Mouse (Mus musculus) 416B (cell line): ENCODE data around the gene 9530068E07Rik.

Experiments used
- DNase-seq: peaks from one replicate; pipeline ENCODE4 v3.0.0; 2011; ENCODE audit warnings: low read depth

The 9530068E07Rik gene

DNA sequence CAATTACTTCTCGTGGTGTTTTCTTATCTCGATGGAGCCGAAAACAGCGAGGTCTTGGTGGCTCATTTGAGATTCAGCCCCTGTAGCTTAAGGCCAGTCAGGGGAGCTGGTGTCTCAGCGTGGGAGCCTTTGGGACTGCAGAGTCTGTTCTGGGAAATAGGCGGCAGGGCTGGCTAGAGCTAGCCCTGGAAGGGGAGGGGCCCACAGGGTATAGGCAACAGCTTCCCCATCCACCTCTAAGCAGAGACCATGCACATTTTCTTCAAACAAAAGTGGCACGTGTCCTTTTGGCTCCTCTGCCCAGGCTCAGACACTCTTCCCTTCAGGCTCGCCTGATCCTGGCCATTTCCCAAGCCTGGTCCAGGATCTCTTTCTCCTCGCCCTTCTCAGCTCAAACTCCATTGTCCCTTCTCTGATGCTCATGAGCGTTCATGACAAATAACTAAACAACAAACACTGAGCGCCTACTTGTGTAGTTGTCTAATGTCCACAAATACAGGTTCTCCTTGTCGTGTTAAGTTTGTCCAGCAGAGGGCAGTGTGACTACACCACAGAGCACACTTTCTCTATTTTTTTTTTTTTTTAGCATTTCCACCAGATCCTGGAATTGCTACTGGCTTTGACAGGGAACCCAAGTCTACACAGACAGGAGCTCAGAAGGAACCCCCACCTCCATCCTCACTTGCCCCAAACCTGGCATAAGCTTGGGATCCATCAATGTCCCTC is 25.0 kb downstream of the 9530068E07Rik start:
- DNase-seq = peak; percentile 70

DNA sequence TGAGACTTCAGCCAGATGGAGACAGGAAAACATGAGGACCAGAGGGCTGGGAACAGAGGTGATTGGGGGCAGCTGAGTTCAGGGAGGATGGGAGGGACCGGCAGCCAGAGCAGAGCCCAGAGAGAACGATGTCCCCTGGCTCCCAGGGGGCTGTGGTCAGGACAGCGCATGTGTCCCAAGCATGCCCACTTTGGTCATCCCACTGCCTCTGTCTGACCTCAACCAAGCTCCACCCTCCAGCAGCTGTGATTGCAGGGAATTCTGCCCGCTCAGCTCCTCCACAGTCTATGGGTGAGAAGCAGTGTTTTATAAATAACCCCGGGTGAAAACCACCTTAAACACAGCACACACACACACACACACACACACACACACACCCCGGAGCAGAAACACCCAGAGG is 33.2 kb downstream of the 9530068E07Rik start:
- no peak for DNase-seq

DNA sequence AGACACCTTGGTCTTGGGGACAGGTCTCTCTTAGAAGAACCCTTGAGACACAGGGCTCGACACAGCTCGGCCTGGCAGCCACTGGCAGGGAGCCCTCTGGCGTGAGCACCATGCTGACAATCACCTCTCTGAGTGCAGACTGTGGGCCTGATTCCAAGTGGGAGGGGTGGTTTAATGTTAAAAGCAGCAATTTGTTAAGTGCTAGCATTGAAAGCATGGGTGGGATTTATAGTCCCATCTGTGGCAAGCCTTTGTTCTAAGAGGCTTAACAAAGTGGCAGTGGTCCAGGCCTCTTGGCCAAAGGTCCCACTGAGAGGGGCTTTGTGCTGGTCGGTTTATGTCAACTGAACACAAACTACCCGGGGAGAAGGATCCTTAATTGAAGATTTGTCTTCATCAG is 35.4 kb downstream of the 9530068E07Rik start:
- no peak for DNase-seq

DNA sequence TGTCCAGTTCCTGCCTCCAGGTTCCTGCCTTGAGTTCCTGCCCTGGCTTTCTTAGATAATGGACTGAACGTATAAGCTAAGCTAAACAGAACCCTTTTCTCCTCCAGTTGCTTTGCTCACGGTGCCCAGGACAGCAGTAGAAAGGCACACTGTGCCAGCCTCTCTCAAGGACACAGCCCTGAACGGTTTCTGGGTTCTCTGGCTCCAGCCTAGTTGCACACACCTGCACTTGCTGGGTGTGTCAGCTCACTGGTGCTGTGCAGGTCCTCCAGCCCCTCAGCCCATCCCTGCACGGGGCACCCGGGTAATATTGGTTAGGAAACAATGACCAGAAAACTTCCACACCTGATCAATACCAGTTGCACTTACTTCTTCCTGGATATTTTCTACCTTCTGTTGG is 35.9 kb downstream of the 9530068E07Rik start:
- no peak for DNase-seq

DNA sequence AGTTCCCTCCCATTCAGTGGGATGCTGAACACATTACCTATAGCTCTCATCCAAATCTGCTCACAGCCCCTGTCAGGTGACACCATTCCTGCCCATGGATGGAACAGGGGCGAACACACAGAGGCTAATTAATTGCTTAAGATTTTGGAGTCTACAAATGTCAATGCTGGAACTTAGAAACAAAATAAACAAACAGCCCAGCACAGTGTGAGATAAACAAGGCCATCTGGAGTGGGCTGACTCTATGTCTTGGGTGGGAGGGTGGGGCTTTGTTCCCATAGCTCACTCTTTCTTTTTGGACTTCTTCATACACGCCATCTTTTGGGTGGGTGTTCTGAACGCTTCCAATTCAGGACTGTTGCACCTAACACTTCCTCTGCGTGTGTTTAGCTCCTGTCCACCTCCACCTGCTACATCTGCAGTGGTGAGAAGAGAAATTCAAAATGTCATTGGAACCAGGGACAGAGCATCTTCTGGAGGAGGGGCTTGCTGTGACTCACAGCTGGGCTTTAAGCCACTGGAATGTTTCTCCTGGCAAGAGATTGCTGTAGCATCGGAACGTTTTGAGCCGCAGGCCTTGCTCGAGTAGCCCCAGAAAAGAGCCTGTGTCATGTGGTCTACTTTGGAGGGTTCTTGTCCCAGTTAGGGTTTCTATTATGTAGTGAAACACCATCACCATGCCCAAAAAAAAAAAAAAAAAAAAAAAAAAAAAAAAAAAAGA is 37.0 kb downstream of the 9530068E07Rik start:
- no peak for DNase-seq

DNA sequence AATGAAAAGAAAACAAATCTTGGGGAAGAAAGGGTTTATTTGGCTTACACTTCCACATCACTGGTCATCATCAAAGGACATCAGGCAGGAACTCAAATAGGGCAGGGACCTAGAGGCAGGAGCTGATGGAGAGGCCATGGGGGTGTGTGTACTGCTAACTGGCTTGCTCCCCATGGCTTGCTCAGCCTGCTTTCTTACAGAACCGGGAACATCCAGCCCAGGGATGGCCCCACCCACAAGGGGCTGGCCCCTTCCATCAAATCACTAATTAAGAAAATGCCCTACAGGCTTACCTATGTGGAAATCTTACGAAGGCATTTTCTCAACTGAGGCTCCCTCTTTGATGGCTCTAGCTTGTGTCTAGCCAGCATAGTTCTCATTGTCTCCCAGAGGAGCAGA is 37.6 kb downstream of the 9530068E07Rik start:
- no peak for DNase-seq

DNA sequence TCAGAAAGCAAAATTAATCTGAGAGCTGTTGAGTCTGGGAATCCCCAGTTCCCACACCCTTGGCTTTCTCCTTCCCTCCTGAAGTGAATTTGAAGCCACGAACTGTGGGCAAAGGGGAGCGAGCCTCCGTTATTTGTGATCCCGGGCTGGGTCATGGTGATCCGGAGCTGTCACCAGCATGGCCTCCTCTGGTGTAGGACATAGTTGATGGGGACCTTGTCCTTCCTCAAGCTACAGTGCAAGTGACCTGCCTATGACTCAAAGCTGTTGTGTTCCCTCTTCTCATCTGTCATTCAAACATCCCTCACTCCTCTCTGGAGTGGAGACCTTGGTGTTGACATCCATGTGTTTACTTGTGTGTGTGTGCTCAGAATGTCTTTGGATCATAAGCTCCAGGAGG is 39.2 kb downstream of the 9530068E07Rik start:
- DNase-seq = no peak

DNA sequence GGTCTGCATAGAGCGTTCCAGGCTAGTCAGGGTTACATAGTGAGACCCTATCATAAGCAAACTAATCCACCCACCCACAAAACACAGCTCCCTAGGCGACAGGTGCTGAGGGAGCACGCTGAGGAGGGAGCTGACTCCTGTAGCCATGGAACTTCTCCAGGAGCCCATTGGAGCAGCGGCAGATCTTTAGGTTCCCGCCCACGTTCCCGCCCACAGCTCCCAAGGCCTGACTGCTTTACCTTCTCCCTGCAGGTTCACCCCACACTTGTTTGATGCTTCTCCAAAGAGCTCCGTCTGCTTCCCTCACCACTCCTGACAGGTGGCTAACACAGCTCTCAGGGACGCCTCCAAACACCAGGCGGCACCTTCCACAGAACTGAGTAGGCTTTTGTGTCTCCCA is 40.9 kb downstream of the 9530068E07Rik start:
- no peak for DNase-seq

DNA sequence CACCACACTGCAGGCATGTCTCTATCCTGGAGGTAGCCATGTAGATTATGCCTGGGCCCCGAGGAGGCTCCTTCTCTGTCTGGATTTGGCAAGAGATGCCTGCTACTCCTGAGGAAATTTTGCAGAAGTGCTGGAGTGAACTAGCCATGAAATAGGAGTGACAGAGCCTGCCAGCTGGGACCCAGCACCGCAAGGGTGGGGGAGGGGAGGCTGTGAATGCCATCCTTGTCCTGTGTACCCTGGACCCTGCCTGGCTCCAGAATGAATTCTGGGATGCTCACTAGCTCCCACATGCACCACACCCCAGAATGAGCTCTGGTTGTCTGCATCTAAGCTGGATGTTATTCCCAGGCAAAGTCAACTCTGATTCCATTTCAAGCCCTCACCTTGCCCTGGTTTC is 44.9 kb downstream of the 9530068E07Rik start:
- no peak for DNase-seq

DNA sequence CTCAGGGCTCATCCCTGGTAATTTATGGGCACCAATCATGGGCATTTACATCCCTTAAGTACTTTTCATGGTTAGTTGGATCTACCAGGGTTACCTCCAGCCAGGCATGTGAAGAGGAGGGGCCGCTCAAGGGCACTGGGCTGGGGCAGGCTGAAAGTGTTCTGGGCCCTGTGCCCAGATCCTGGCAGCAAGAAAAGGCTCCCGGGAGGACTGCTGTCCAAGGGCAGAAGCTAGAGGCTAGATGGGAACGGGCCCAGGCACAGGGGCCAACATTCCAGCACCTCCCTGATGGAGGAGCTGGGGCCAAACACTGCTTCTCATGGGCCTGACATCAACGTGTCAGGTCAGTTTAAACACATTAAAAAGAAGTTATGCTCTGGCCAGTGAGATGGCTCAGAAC is 51.0 kb downstream of the 9530068E07Rik start:
- DNase-seq = no peak

DNA sequence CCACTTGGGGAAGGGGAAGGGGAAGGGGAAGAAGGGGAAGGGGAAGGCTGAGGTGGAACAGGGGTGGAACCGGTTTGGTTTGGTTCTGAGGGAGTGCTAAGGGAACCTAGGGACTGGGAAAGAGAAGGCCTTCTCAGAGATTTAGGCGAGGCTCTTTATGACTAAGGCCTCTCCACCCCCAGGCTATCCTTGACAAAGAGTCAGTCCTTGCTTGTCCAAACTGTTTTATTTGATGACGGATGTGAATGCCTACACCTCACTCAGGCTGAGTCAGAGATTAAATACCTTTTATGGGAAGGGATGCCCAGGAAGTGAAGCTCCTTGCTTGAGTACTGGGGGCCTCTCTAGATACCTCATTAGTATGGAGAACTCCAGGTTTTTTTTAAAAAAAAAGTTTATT is 52.8 kb downstream of the 9530068E07Rik start:
- DNase-seq = no peak

DNA sequence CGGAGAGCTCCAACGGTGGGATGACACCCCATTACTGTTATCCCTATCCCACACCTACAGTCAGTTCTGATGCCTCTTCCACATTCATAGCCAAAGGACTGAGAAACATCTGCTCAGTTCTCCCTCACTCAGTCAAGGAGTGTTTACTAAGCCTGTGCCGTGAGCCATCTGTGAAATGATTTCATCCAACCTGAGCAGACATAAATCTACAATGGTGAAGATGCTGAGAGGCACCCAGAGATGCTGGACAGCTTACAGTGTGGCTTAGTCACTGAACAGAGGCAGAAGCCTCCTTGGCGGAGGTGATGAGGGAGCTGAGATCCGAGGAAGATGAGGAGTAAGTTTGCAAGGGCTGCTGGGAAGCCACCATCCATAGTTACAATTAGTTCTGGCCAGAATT is 62.1 kb downstream of the 9530068E07Rik start:
- DNase-seq = no peak
